Mouse (Mus musculus) megakaryocyte, embryonic 14.5 days (primary cell): ENCODE measurements around the gene Aicda. TPM values are rescaled to one million over a fixed set of nuclear protein-coding genes. Genes with fewer than 3 reads are reported as not detected.
"Not testable (repeated sequence)": the region's sequence is repeated elsewhere in the genome, so short reads cannot be mapped to it uniquely, and the experiment has no call there.

ENCODE experiments used
- H3K27me3 ChIP-seq: replicated peaks from 2 replicates; pipeline ENCODE3; 2012; ENCODE audit warnings: inconsistent platforms
- H3K36me3 ChIP-seq: replicated peaks from 2 replicates; pipeline ENCODE3; 2012; ENCODE audit warnings: low read length, inconsistent platforms, mixed read lengths
- H3K4me1 ChIP-seq: 2 replicates; pipeline ENCODE4 v1.6.1; 2012; ENCODE audit warnings: inconsistent platforms
- H3K4me3 ChIP-seq: replicated peaks from 2 replicates; pipeline ENCODE3; 2012; ENCODE audit warnings: moderate library complexity, mild to moderate bottlenecking, inconsistent platforms
- H3K9me3 ChIP-seq: 2 replicates; pipeline ENCODE4 v1.6.1; 2012; ENCODE audit warnings: inconsistent platforms
- FLI1 ChIP-seq: IDR thresholded peaks from 2 replicates; pipeline ENCODE4 v1.6.1; 2012; ENCODE audit warnings: low read length, inconsistent platforms, mixed read lengths
- GATA1 ChIP-seq: IDR thresholded peaks from 3 replicates; pipeline ENCODE4 v1.6.1; 2012; ENCODE audit warnings: mixed read lengths, low read length, inconsistent platforms, borderline replicate concordance
- polyA plus RNA-seq: library from polyadenylated mRNA; stranded (reverse); fragments of >175 nt; gene quantifications from 2 replicates; pipeline ENCODE4 v1.2.3, GENCODE M21; 2012; ENCODE audit warnings: low replicate concordance; ENCODE audit not compliant: insufficient read depth

The Aicda gene
- polyA plus RNA-seq = 0.07 and 0.69 TPM in 2 replicates

GRCm38 (mm10) chr6:122553606-122554005 lies at the start of gene Aicda:
Gene Aicda (plus strand): TSS chr6:122553801.
- no peaks in the 10 kb centered on the region for H3K9me3 ChIP-seq
- H3K4me3 ChIP-seq = peak within 1 kb of the TSS; percentile 28
- no peak for TF ChIP-seq GATA1
- TF ChIP-seq FLI1 = no peak
- H3K27me3 ChIP-seq = peaks cover 10% of the 10 kb centered on the region
- H3K36me3 ChIP-seq = no peaks in the 10 kb centered on the region
- H3K4me1 ChIP-seq = peaks cover 18% of the 10 kb centered on the region

GRCm38 (mm10) chr6:122505041-122505440 lies 48.6 kb upstream of the Aicda start:
- Histone ChIP-seq H3K4me3 (no peak overlapping the region), H3K27me3 (peaks cover 25% of the 10 kb centered on the region), H3K9me3 (no peaks in the 10 kb centered on the region), H3K4me1 (no peaks in the 10 kb centered on the region), H3K36me3 (no peaks in the 10 kb centered on the region)
- TF ChIP-seq FLI1 (no peak), GATA1 (no peak)

- TF ChIP-seq GATA1 = no peak
- no peak for TF ChIP-seq FLI1
- H3K27me3 ChIP-seq = peaks cover 23% of the 10 kb centered on the region
- no peaks in the 10 kb centered on the region for H3K36me3 ChIP-seq
- no peaks in the 10 kb centered on the region for H3K4me1 ChIP-seq
- H3K9me3 ChIP-seq = no peaks in the 10 kb centered on the region
- H3K4me3 ChIP-seq = no peak within 1 kb of the TSS
Observed at GRCm38 (mm10) chr6:122505545-122505944, 48.1 kb upstream of the Aicda start, which contains the start of gene Mfap5. Gene Mfap5 (plus strand): TSS chr6:122505845.

- TF ChIP-seq FLI1 (no peak), GATA1 (no peak)
- peaks cover 21% of the 10 kb centered on the region for H3K27me3 ChIP-seq
- H3K9me3 ChIP-seq = no peaks in the 10 kb centered on the region
- H3K36me3 ChIP-seq = no peaks in the 10 kb centered on the region
- H3K4me1 ChIP-seq = no peaks in the 10 kb centered on the region
- H3K4me3 ChIP-seq = no peak overlapping the region
Observed at GRCm38 (mm10) chr6:122508494-122508893, 45.1 kb upstream of the Aicda start.

GRCm38 (mm10) chr6:122512914-122513878 lies 40.4 kb upstream of the Aicda start:
- no peak for TF ChIP-seq FLI1
- Histone ChIP-seq H3K4me1 (no peaks in the 10 kb centered on the region), H3K36me3 (no peaks in the 10 kb centered on the region), H3K27me3 (peaks cover 17% of the 10 kb centered on the region), H3K4me3 (no peak overlapping the region), H3K9me3 (no peaks in the 10 kb centered on the region)

GRCm38 (mm10) chr6:122514312-122514711 lies 39.3 kb upstream of the Aicda start:
- H3K4me1 ChIP-seq = no peaks in the 10 kb centered on the region
- TF ChIP-seq FLI1 = no peak
- no peak for TF ChIP-seq GATA1
- H3K4me3 ChIP-seq = no peak overlapping the region
- H3K27me3 ChIP-seq = peaks cover 11% of the 10 kb centered on the region
- H3K36me3 ChIP-seq = no peaks in the 10 kb centered on the region
- H3K9me3 ChIP-seq = no peaks in the 10 kb centered on the region

GRCm38 (mm10) chr6:122515762-122516161 lies 37.8 kb upstream of the Aicda start:
- not testable (repeated sequence) for H3K9me3 ChIP-seq, H3K4me1 ChIP-seq, H3K4me3 ChIP-seq, H3K36me3 ChIP-seq
- peaks cover 15% of the 10 kb centered on the region for H3K27me3 ChIP-seq

GRCm38 (mm10) chr6:122517668-122518067 lies 35.9 kb upstream of the Aicda start:
- TF ChIP-seq GATA1 = no peak
- TF ChIP-seq FLI1 = no peak
- Histone ChIP-seq H3K4me1 (no peaks in the 10 kb centered on the region), H3K4me3 (no peak overlapping the region), H3K9me3 (no peaks in the 10 kb centered on the region), H3K36me3 (no peaks in the 10 kb centered on the region), H3K27me3 (peaks cover 16% of the 10 kb centered on the region)

GRCm38 (mm10) chr6:122519384-122519783 lies 34.2 kb upstream of the Aicda start:
- no peak overlapping the region for H3K4me3 ChIP-seq
- TF ChIP-seq GATA1 (no peak), FLI1 (no peak)
- H3K36me3 ChIP-seq = no peaks in the 10 kb centered on the region
- peaks cover 2% of the 10 kb centered on the region; the same call in 1 of the 2 replicates for H3K9me3 ChIP-seq
- H3K4me1 ChIP-seq = no peaks in the 10 kb centered on the region
- peaks cover 8% of the 10 kb centered on the region for H3K27me3 ChIP-seq

GRCm38 (mm10) chr6:122522595-122522994 lies 31.0 kb upstream of the Aicda start:
- Histone ChIP-seq H3K9me3 (peaks cover 2% of the 10 kb centered on the region; the same call in 1 of the 2 replicates), H3K27me3 (peaks cover 9% of the 10 kb centered on the region), H3K4me1 (no peaks in the 10 kb centered on the region), H3K36me3 (no peaks in the 10 kb centered on the region), H3K4me3 (no peak overlapping the region)
- TF ChIP-seq GATA1 (no peak), FLI1 (no peak)

GRCm38 (mm10) chr6:122523289-122523688 lies 30.3 kb upstream of the Aicda start:
- Histone ChIP-seq H3K4me1 (no peaks in the 10 kb centered on the region), H3K36me3 (no peaks in the 10 kb centered on the region), H3K27me3 (peaks cover 15% of the 10 kb centered on the region), H3K4me3 (no peak overlapping the region), H3K9me3 (peaks cover 2% of the 10 kb centered on the region; the same call in 1 of the 2 replicates)
- TF ChIP-seq GATA1 = no peak
- TF ChIP-seq FLI1 = no peak
